Mouse (Mus musculus) embryonic facial prominence, embryonic 15.5 days (tissue): ENCODE measurements at regions not wholly inside any gene's neighbourhood (a gene's known extent, or its start where the extent isn't known, plus 50 kb on each side); places are given as distances from the start of the nearest gene placed in this dataset.

Source experiments
- ATAC-seq: fragments of 200-750 bp; cut with Nextera tagmentation; 2 replicates; pipeline ENCODE4 v1.8.0; 2017; ENCODE audit warnings: low read depth, moderate TSS enrichment; ENCODE audit not compliant: insufficient number of reproducible peaks, low FRiP score, low TSS enrichment
- H3K27ac ChIP-seq: fragments of 300-500 bp; sonication (generic); replicated peaks from 2 replicates; pipeline ENCODE4 v1.5.1; 2015; ENCODE audit warnings: mild to moderate bottlenecking, inconsistent platforms
- H3K27me3 ChIP-seq: fragments of 300-500 bp; sonication (generic); 2 replicates; pipeline ENCODE4 v1.6.1; 2015; ENCODE audit warnings: inconsistent platforms
- H3K36me3 ChIP-seq: fragments of 300-500 bp; sonication (generic); 2 replicates; pipeline ENCODE4 v1.6.1; 2015; ENCODE audit warnings: mild to moderate bottlenecking, inconsistent platforms
- H3K4me1 ChIP-seq: fragments of 300-500 bp; sonication (generic); 2 replicates; pipeline ENCODE4 v1.6.1; 2015; ENCODE audit warnings: inconsistent platforms
- H3K4me2 ChIP-seq: fragments of 300-500 bp; sonication (generic); replicated peaks from 2 replicates; pipeline ENCODE4 v1.6.1; 2015; ENCODE audit warnings: mild to moderate bottlenecking, inconsistent platforms
- H3K4me3 ChIP-seq: fragments of 300-500 bp; sonication (generic); replicated peaks from 2 replicates; pipeline ENCODE4 v1.5.1; 2015; ENCODE audit warnings: mild to moderate bottlenecking, inconsistent platforms
- H3K9ac ChIP-seq: fragments of 300-500 bp; sonication (generic); 2 replicates; pipeline ENCODE4 v1.6.1; 2015; ENCODE audit warnings: inconsistent platforms
- H3K9me3 ChIP-seq: fragments of 300-500 bp; sonication (generic); replicated peaks from 2 replicates; pipeline ENCODE4 v1.6.1; 2016; ENCODE audit warnings: inconsistent platforms
- WGBS: fragments of 180-500 bp; shearing (Covaris S2); methylation state at CpG from one replicate; pipeline ENCODE4 v1.1.7; 2015; 5-methylcytosine and 5-hydroxymethylcytosine counted together

- H3K4me3 ChIP-seq: no peak overlapping the region
- no peaks in the 10 kb centered on the region for H3K9me3 ChIP-seq
- no peak overlapping the region for H3K4me2 ChIP-seq
- no peak for ATAC-seq
- no peak overlapping the region for H3K9ac ChIP-seq
- 0 out of 2 replicates have a peak, but pooled peaks cover 3% of the 10 kb centered on the region for H3K27me3 ChIP-seq
- H3K27ac ChIP-seq: no peak overlapping the region
- H3K4me1 ChIP-seq: peaks cover 61% of the 10 kb centered on the region
- H3K36me3 ChIP-seq: no peaks in the 10 kb centered on the region
- 19% methylated on average over 7 of the region's 7 CpGs for WGBS
Measured at GRCm38 (mm10) chr2:178629756-178630155, 199.4 kb downstream of the Cdh26 start.

- Histone ChIP-seq H3K27ac (0 out of 2 replicates have a peak overlapping the region, but pooled peaks have one; percentile 22), H3K4me2 (no peak overlapping the region)
Measured at GRCm38 (mm10) chr2:178630511-178630910, 200.2 kb downstream of the Cdh26 start.

DNA sequence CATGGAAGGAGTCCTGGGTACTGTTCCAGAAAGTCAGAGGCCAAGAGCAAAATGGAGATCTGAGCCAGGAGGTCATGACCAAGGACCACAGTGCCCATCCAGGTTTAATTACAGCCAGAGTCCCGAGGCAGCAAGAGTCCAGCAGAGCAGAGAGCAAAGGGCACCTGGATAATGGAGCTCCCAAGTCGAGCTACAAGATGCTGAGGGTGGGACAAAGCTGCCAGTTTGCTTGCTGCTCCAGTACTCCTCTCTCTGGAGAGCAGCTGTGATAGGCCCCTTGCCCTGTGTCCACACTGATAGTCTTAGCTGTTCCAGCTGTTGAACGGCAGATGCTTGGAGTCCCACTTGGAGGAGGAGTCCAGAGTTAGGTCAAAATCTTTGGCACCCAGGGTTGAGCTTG lies 201.0 kb downstream of the Cdh26 start:
- Histone ChIP-seq H3K9ac (no peak overlapping the region), H3K27me3 (0 out of 2 replicates have a peak, but pooled peaks cover 3% of the 10 kb centered on the region), H3K4me3 (no peak overlapping the region), H3K4me1 (peaks cover 66% of the 10 kb centered on the region), H3K36me3 (no peaks in the 10 kb centered on the region), H3K27ac (no peak overlapping the region), H3K9me3 (no peaks in the 10 kb centered on the region), H3K4me2 (no peak overlapping the region)
- WGBS: 33% methylated on average over 3 of the region's 3 CpGs
- ATAC-seq: no peak

More at GRCm38 (mm10) chr2:178630511-178630910, 200.2 kb downstream of the Cdh26 start:
- no peak overlapping the region for H3K4me3 ChIP-seq
- H3K9me3 ChIP-seq: no peaks in the 10 kb centered on the region
- peaks cover 66% of the 10 kb centered on the region for H3K4me1 ChIP-seq
- WGBS: 35% methylated on average over 12 of the region's 12 CpGs
- peak; percentile 72 for ATAC-seq
- no peak overlapping the region for H3K9ac ChIP-seq
- H3K27me3 ChIP-seq: 0 out of 2 replicates have a peak, but pooled peaks cover 3% of the 10 kb centered on the region
- no peaks in the 10 kb centered on the region for H3K36me3 ChIP-seq

DNA sequence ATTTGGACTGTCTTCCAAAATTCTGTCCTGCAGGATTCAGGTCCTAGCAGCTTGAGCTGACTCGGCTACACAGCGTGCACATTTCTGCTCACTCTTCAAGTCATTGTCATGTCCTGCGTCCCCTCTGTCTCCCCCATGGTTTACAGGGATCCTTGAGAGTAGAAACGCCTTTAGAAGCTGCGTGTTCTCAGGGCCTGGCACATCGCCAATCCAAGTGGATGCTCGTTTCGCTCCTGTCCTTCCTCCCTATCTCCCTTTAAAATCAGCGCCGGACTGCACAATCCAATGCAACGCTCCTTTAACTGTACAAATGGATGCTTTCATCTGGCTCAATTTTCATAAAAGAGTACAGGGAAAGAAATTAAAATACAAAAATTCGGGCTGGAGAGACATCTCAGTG lies 201.6 kb downstream of the Cdh26 start:
- no peak overlapping the region for H3K4me3 ChIP-seq
- no peak overlapping the region for H3K4me2 ChIP-seq
- H3K4me1 ChIP-seq: peaks cover 66% of the 10 kb centered on the region
- no peak overlapping the region for H3K27ac ChIP-seq
- H3K9ac ChIP-seq: no peak overlapping the region
- WGBS: 49% methylated on average over 12 of the region's 12 CpGs
- no peak for ATAC-seq
- 0 out of 2 replicates have a peak, but pooled peaks cover 3% of the 10 kb centered on the region for H3K27me3 ChIP-seq
- H3K9me3 ChIP-seq: no peaks in the 10 kb centered on the region
- H3K36me3 ChIP-seq: no peaks in the 10 kb centered on the region

DNA sequence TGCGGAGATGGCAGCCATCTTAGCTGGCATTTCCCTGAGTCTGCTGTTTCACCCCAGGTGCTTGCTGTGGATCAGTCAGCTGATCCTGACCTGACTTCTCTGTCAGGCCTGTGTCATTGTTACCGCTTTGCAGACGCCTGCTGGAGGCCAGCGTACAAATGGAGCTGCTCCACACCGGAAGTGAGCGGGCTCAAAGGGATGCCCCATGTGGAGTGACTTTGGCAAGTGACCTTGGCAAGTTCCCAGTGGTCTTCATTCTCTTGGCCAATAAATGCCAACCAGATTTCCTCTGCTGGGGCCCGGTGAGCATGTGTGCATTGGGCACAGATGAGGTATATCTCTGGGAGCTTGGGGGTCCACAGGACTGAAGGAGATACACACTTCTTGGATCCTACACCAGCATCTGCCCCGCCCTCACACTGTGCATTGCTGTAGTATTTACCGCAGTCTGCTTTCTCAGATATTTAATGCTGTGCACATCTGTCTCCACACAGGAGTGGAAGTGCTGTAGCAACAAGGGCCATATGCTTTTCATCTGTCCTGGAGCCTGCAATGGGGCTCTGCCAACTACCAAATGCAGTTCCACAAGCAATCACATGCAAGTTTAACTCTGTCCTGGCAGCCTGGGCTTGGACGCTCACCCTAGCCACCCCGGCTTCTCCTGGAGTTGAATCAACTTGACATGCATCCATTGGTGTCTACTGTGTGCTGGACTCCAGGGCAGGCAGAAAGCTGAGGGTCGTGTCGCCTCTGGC lies 202.7 kb downstream of the Cdh26 start:
- no peak overlapping the region for H3K9ac ChIP-seq
- H3K9me3 ChIP-seq: no peaks in the 10 kb centered on the region
- no peaks in the 10 kb centered on the region for H3K27me3 ChIP-seq
- ATAC-seq: peak; percentile 32; the same call in 1 of the 2 replicates
- no peak overlapping the region for H3K4me2 ChIP-seq
- H3K36me3 ChIP-seq: no peaks in the 10 kb centered on the region
- H3K4me1 ChIP-seq: peaks cover 59% of the 10 kb centered on the region
- H3K27ac ChIP-seq: peak overlapping the region; percentile 18; the same call in 1 of the 2 replicates
- WGBS: 58% methylated on average over 13 of the region's 13 CpGs
- H3K4me3 ChIP-seq: no peak overlapping the region

GRCm38 (mm10) chr2:178634116-178634515 lies 203.8 kb downstream of the Cdh26 start:
- no peak overlapping the region for H3K9ac ChIP-seq
- H3K4me1 ChIP-seq: peaks cover 48% of the 10 kb centered on the region
- no peak overlapping the region for H3K27ac ChIP-seq
- 57% methylated on average over 10 of the region's 10 CpGs for WGBS
- H3K36me3 ChIP-seq: no peaks in the 10 kb centered on the region
- H3K27me3 ChIP-seq: no peaks in the 10 kb centered on the region
- H3K4me3 ChIP-seq: no peak overlapping the region
- H3K9me3 ChIP-seq: no peaks in the 10 kb centered on the region
- ATAC-seq: no peak
- H3K4me2 ChIP-seq: no peak overlapping the region

DNA sequence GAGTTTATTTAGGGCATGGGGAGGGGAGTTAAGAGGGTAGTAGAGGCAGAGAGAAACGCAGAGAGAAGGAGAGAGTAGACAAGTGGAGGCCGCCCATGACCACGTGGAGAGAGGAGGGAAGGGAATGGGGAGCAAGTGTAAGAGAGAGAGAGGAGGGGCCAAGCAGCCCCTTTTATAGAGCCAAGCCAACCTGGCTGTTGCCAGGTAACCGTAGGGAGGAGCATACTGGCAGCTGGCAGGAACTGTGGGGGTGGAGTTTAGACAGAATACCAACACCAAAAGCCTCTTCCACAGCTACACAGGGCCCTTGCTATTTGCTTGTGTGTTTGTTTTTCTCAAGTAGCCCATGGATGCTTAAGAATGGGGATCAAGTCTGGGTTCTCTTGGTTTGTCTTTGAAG lies 205.4 kb downstream of the Cdh26 start:
- ATAC-seq: no peak
- WGBS: 51% methylated on average over 4 of the region's 4 CpGs
- no peak overlapping the region for H3K27ac ChIP-seq
- H3K4me3 ChIP-seq: no peak overlapping the region
- no peaks in the 10 kb centered on the region for H3K9me3 ChIP-seq
- H3K4me2 ChIP-seq: no peak overlapping the region
- H3K36me3 ChIP-seq: no peaks in the 10 kb centered on the region
- no peak overlapping the region for H3K9ac ChIP-seq
- H3K4me1 ChIP-seq: peaks cover 42% of the 10 kb centered on the region
- H3K27me3 ChIP-seq: no peaks in the 10 kb centered on the region

- Histone ChIP-seq H3K9me3 (no peaks in the 10 kb centered on the region), H3K4me3 (no peak overlapping the region), H3K9ac (no peak overlapping the region), H3K36me3 (no peaks in the 10 kb centered on the region), H3K4me1 (peaks cover 30% of the 10 kb centered on the region), H3K27me3 (no peaks in the 10 kb centered on the region), H3K4me2 (no peak overlapping the region), H3K27ac (no peak overlapping the region)
- ATAC-seq: no peak
- 74% methylated on average over 9 of the region's 9 CpGs for whole genome bisulfite sequencing
Measured at GRCm38 (mm10) chr2:178636901-178637300, 206.6 kb downstream of the Cdh26 start.

DNA sequence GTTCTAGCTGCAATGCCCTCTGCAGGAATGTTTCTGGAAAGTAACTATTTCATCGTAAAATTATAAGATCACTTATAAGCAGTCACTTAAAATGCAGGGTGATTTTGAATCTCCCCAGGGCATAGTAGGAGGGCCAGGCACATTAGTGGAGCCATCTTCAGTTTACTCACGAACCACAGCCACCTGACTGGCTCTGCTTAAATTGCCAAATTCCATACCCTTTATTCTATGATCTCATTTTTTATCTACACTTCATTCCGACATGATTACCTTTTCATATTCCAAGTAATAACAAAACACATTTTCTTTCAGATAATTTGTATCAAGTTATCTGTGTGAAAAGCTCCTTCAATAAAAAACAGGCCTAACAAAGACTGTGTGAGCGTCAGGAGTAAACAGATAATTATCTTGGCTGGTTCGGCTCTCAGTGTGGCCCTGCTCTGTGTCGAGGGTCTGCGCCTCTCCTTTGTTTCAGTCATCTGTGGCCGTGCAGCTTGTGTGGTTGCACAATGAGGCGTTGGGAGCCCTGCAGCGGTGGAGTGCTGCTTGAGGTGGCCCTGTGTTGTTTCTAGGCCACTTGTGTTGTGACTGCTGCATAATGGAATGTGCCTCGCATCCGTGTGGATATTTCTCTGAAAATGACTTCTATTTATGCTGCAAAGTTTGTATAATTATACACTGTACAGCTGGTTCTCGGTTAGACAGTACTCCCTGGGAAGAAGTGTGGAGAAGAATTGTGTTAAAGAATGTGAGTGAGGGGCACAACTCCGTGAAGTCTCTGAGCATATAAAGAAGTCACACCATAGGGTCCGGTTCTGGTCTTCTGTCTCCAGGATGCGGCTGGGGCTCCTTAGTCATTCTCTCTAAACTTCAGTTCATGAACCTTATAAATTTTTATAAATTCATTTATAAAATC lies 212.1 kb downstream of the Cdh26 start:
- 56% methylated on average over 16 of the region's 16 CpGs for WGBS
- H3K27ac ChIP-seq: no peak overlapping the region
- no peaks in the 10 kb centered on the region for H3K4me1 ChIP-seq
- ATAC-seq: 0 out of 2 replicates have a peak, but pooled peaks have one; percentile 24
- H3K9me3 ChIP-seq: no peaks in the 10 kb centered on the region
- no peaks in the 10 kb centered on the region for H3K36me3 ChIP-seq
- no peak overlapping the region for H3K4me2 ChIP-seq
- H3K9ac ChIP-seq: no peak overlapping the region
- H3K27me3 ChIP-seq: no peaks in the 10 kb centered on the region
- no peak overlapping the region for H3K4me3 ChIP-seq

DNA sequence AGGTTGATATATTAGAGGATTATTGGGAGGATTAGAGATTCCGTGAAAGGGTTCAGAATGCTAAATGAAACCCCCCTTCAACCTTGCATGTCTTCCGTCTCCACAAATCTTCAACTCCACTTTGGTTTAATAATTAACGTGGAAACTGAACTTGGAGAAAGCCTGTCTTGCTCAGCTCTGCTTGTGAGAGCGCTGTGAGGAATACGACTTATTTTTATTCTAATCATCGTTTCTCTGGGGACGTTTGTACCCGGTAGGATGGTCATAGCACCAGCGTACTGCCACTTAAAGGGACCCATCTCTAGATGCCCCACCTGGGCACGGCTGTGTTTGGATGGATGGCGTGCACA lies 212.7 kb downstream of the Cdh26 start:
- no peak overlapping the region for H3K9ac ChIP-seq
- no peaks in the 10 kb centered on the region for H3K36me3 ChIP-seq
- no peak overlapping the region for H3K4me2 ChIP-seq
- H3K4me1 ChIP-seq: no peaks in the 10 kb centered on the region
- H3K9me3 ChIP-seq: no peaks in the 10 kb centered on the region
- no peak overlapping the region for H3K4me3 ChIP-seq
- no peaks in the 10 kb centered on the region for H3K27me3 ChIP-seq
- 83% methylated on average over 11 of the region's 11 CpGs for WGBS
- no peak overlapping the region for H3K27ac ChIP-seq
- no peak for ATAC-seq

GRCm38 (mm10) chr2:178643841-178644240 lies 213.5 kb downstream of the Cdh26 start:
- Histone ChIP-seq H3K9ac (no peak overlapping the region), H3K27me3 (no peaks in the 10 kb centered on the region), H3K4me1 (no peaks in the 10 kb centered on the region), H3K4me3 (no peak overlapping the region), H3K27ac (no peak overlapping the region), H3K4me2 (no peak overlapping the region), H3K9me3 (no peaks in the 10 kb centered on the region), H3K36me3 (no peaks in the 10 kb centered on the region)
- no peak for ATAC-seq
- 60% methylated on average over 4 of the region's 4 CpGs for WGBS
